Mouse (Mus musculus) CH12.LX (cell line): ENCODE measurements at regions not wholly inside any gene's neighbourhood (a gene's known extent, or its start where the extent isn't known, plus 50 kb on each side); places are given as distances from the start of the nearest gene placed in this dataset.

ENCODE experiments used
- DNase-seq: peaks from one replicate; pipeline ENCODE4 v3.0.0-alpha.2; 2013; ENCODE audit errors: extremely low read depth
- H3K27ac ChIP-seq: 2 replicates; pipeline ENCODE4 v1.5.1; 2012; ENCODE audit warnings: low read depth, mild to moderate bottlenecking, control low read depth, moderate library complexity; ENCODE audit not compliant: insufficient read depth
- H3K27me3 ChIP-seq: replicated peaks from 2 replicates; pipeline ENCODE3; 2012; ENCODE audit warnings: inconsistent platforms
- H3K36me3 ChIP-seq, 2 experiments: replicated peaks in 1 of 2; 2 replicates each; pipeline versions ENCODE3 to v1.6.1; 2012; ENCODE audit warnings: inconsistent platforms in 1 of 2, low read length in 1 of 2, mild to moderate bottlenecking in 1 of 2, mixed read lengths in 1 of 2, moderate library complexity in 1 of 2; ENCODE audit not compliant: control insufficient read depth in 1 of 2, insufficient read depth in 1 of 2
- H3K4me1 ChIP-seq, 2 experiments: 2 replicates each; pipeline ENCODE4 v1.6.1; 2012; ENCODE audit warnings: inconsistent platforms in 1 of 2, moderate library complexity in 1 of 2; ENCODE audit not compliant: insufficient read depth in 2 of 2, control insufficient read depth in 1 of 2
- H3K4me2 ChIP-seq: 2 replicates; pipeline ENCODE4 v1.6.1; 2012; ENCODE audit warnings: low read depth, mild to moderate bottlenecking, control low read depth; ENCODE audit not compliant: poor library complexity, insufficient read depth, severe bottlenecking
- H3K4me3 ChIP-seq, 3 experiments: fragments of 150-350 bp in 1 of 3; sonication (generic) in 1 of 3; replicated peaks in 1 of 3; 2 replicates each; pipeline versions ENCODE3 to v1.5.1; 2011 to 2012; ENCODE audit warnings: low read depth in 2 of 3, low read length in 2 of 3, mild to moderate bottlenecking in 2 of 3, moderate library complexity in 2 of 3, control low read depth in 1 of 3, improper control_type of control experiment in 1 of 3, inconsistent platforms in 1 of 3, mixed read lengths in 1 of 3; ENCODE audit not compliant: poor library complexity in 1 of 3
- H3K79me2 ChIP-seq: replicated peaks from 2 replicates; pipeline ENCODE4 v1.6.1; 2012; ENCODE audit warnings: mild to moderate bottlenecking, moderate library complexity; ENCODE audit not compliant: control insufficient read depth, poor library complexity, insufficient read depth, severe bottlenecking; ENCODE audit errors: extremely low read depth
- H3K9ac ChIP-seq: 2 replicates; pipeline ENCODE4 v1.6.1; 2012; ENCODE audit warnings: low read depth, mild to moderate bottlenecking, control low read depth, moderate library complexity; ENCODE audit not compliant: insufficient read depth
- H3K9me3 ChIP-seq: replicated peaks from 2 replicates; pipeline ENCODE3; 2012; ENCODE audit warnings: low read length, inconsistent platforms, mixed read lengths
- CHD1 ChIP-seq: IDR thresholded peaks from 2 replicates; pipeline ENCODE4 v1.6.1; 2012; ENCODE audit warnings: low read depth, low read length, improper control_type of control experiment, inconsistent platforms
- CHD2 ChIP-seq: IDR thresholded peaks from 2 replicates; pipeline ENCODE4 v1.6.1; 2011; ENCODE audit warnings: low read length, improper control_type of control experiment
- CTCF ChIP-seq, 2 experiments: IDR thresholded peaks in 1 of 2; conservative IDR thresholded peaks in 1 of 2; 2 replicates each; pipeline ENCODE4 v1.5.1; 2011 to 2012; ENCODE audit warnings: low read depth in 2 of 2, low read length in 2 of 2, improper control_type of control experiment in 1 of 2, inconsistent platforms in 1 of 2, mild to moderate bottlenecking in 1 of 2, moderate library complexity in 1 of 2
- ELF1 ChIP-seq: IDR thresholded peaks from 2 replicates; pipeline ENCODE4 v1.6.1; 2014; ENCODE audit warnings: low read depth, mild to moderate bottlenecking, inconsistent platforms, low read length, improper control_type of control experiment
- EP300 ChIP-seq: IDR thresholded peaks from 2 replicates; pipeline ENCODE4 v1.6.1; 2011; ENCODE audit warnings: low read length, improper control_type of control experiment
- ETS1 ChIP-seq: conservative IDR thresholded peaks from 2 replicates; pipeline ENCODE4 v1.6.1; 2012; ENCODE audit warnings: low read depth, mild to moderate bottlenecking, inconsistent platforms, low read length, improper control_type of control experiment, moderate library complexity
- GABPA ChIP-seq: IDR thresholded peaks from 2 replicates; pipeline ENCODE4 v1.6.1; 2012; ENCODE audit warnings: low read depth, low read length, improper control_type of control experiment, inconsistent platforms; ENCODE audit not compliant: insufficient replicate concordance
- HCFC1 ChIP-seq: IDR thresholded peaks from 2 replicates; pipeline ENCODE4 v1.6.1; 2012; ENCODE audit warnings: low read depth, mild to moderate bottlenecking, inconsistent platforms, low read length, improper control_type of control experiment
- IRF4 ChIP-seq: IDR thresholded peaks from 2 replicates; pipeline ENCODE4 v1.6.1; 2014; ENCODE audit warnings: low read depth, mild to moderate bottlenecking, inconsistent platforms, low read length, improper control_type of control experiment
- KAT2A ChIP-seq: IDR thresholded peaks from 2 replicates; pipeline ENCODE4 v1.6.1; 2012; ENCODE audit warnings: low read length, improper control_type of control experiment, inconsistent platforms; ENCODE audit not compliant: insufficient replicate concordance
- MAZ ChIP-seq: IDR thresholded peaks from 2 replicates; pipeline ENCODE4 v1.6.1; 2012; ENCODE audit warnings: low read depth, mild to moderate bottlenecking, inconsistent platforms, low read length, improper control_type of control experiment, moderate library complexity
- MEF2A ChIP-seq: IDR thresholded peaks from 2 replicates; pipeline ENCODE4 v1.6.1; 2014; ENCODE audit warnings: low read depth, mild to moderate bottlenecking, inconsistent platforms, low read length, improper control_type of control experiment, borderline replicate concordance
- MXI1 ChIP-seq: IDR thresholded peaks from 2 replicates; pipeline ENCODE4 v1.6.1; 2011; ENCODE audit warnings: mild to moderate bottlenecking, low read depth, low read length, improper control_type of control experiment
- MYC ChIP-seq: IDR thresholded peaks from 2 replicates; pipeline ENCODE4 v1.6.1; 2011; ENCODE audit warnings: low read depth, mild to moderate bottlenecking, improper control_type of control experiment, low read length
- PAX5 ChIP-seq: IDR thresholded peaks from 2 replicates; pipeline ENCODE4 v1.6.1; 2012; ENCODE audit warnings: low read length, inconsistent platforms, mixed read lengths
- RAD21 ChIP-seq: IDR thresholded peaks from 2 replicates; pipeline ENCODE4 v1.6.1; 2011; ENCODE audit warnings: low read depth, mild to moderate bottlenecking, low read length, improper control_type of control experiment, moderate library complexity
- SIN3A ChIP-seq: IDR thresholded peaks from 2 replicates; pipeline ENCODE4 v1.6.1; 2012; ENCODE audit warnings: low read length, improper control_type of control experiment, inconsistent platforms
- SMC3 ChIP-seq: IDR thresholded peaks from 2 replicates; pipeline ENCODE4 v1.6.1; 2011; ENCODE audit warnings: low read depth, low read length, improper control_type of control experiment
- TBP ChIP-seq: conservative IDR thresholded peaks from 2 replicates; pipeline ENCODE4 v1.6.1; 2011; ENCODE audit warnings: low read depth, low read length, improper control_type of control experiment
- UBTF ChIP-seq: IDR thresholded peaks from 2 replicates; pipeline ENCODE4 v1.6.1; 2012; ENCODE audit warnings: low read depth, mild to moderate bottlenecking, inconsistent platforms, low read length, improper control_type of control experiment, moderate library complexity
- USF1 ChIP-seq: IDR thresholded peaks from 2 replicates; pipeline ENCODE4 v1.6.1; 2014; ENCODE audit warnings: low read depth, mild to moderate bottlenecking, inconsistent platforms, low read length, improper control_type of control experiment
- USF2 ChIP-seq: conservative IDR thresholded peaks from 2 replicates; pipeline ENCODE4 v1.6.1; 2011; ENCODE audit warnings: low read depth, low read length, improper control_type of control experiment
- ZNF384 ChIP-seq: IDR thresholded peaks from 2 replicates; pipeline ENCODE4 v1.6.1; 2012; ENCODE audit warnings: low read depth, low read length, improper control_type of control experiment, inconsistent platforms
- dilution Hi-C: fragments of 300-500 bp; cut with MboI; formaldehyde crosslinking; loops from 2 replicates; pipeline ENCODE4 v1.14.3; 2020; ENCODE audit warnings: low sequenced_read_pairs; ENCODE audit not compliant: extremely low pct_unique_long_range_greater_than_20kb, extremely low pct_ligation_motif_present
- in situ Hi-C: fragments of 300-500 bp; cut with MboI; formaldehyde crosslinking; loops from 3 replicates; pipeline ENCODE4 v1.14.3; 2019; ENCODE audit warnings: low sequenced_read_pairs, low pct_ligation_motif_present, low pct_unique_long_range_greater_than_20kb, mixed read lengths

DNA sequence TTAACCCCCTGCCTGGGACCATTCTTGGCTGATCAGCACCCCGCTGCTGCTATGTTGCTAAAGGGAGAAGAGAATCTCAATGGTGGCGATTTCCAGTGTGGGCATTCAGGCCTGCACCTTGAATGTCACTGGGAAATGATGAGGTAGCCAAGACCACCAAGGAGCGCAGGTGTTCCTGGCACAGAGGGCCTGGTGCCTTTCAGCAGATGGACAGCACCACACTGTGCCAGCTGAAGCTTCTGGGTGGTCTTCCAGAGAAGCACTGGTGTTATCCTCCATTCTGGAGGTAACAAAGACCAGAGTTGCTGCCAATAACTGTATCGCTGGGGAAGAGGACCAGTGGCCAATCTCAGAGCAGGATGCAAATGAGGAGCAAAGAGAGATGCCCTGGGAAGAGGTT lies 338.5 kb downstream of the Lmo4 start:
- no peaks in the 10 kb centered on the region for H3K36me3 ChIP-seq
- H3K9ac ChIP-seq, result no peak overlapping the region
- TF ChIP-seq SIN3A, result no peak
- no peak for TF ChIP-seq MXI1
- TF ChIP-seq CHD1, result no peak
- no peak for TF ChIP-seq IRF4
- no peak for TF ChIP-seq SMC3
- TF ChIP-seq EP300, result no peak
- no peak for TF ChIP-seq UBTF
- no peak for TF ChIP-seq PAX5
- no peak for TF ChIP-seq CHD2
- TF ChIP-seq USF1, result no peak
- TF ChIP-seq CTCF (conservative IDR thresholded peaks at IDR 0.05 in 1 of 2, IDR thresholded peaks at IDR 0.05 in 1 of 2; ENCODE audit: low read depth in 2 of 2, low read length in 2 of 2), result no peak
- TF ChIP-seq MAZ, result no peak
- TF ChIP-seq USF2, result no peak
- no peak for TF ChIP-seq RAD21
- no peak for TF ChIP-seq ELF1
- no peaks in the 10 kb centered on the region for H3K9me3 ChIP-seq
- no peak overlapping the region for H3K27ac ChIP-seq
- no peaks in the 10 kb centered on the region for H3K79me2 ChIP-seq
- no peak overlapping the region for H3K4me2 ChIP-seq
- DNase-seq, result no peak
- H3K4me3 ChIP-seq, result no peak overlapping the region
- dilution Hi-C loops, result no loop called here
- H3K4me1 ChIP-seq, result peaks cover 0 to 3% of the 10 kb centered on the region in 2 experiments; a peak in 1 of 4 replicates
- no peaks in the 10 kb centered on the region for H3K27me3 ChIP-seq
- in situ Hi-C loops, result no loop called here

DNA sequence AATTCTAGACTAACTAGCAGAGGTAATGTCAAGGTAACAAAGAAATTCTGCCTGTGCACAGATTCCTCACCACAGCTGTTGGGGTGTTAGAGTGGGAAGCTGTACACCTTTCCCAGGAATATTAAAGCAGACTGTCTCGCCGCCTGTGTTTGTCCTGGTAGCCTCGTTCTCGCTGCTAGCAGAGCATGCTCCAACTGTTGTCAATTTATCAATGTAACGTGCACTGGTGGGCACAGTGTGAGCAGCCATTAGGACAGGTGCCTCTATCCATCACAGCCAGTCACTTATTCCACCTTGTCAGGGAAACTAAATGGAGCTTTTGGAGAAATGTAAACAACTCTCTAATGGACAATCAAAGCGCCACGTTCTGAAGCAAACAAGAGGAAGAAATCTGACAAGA lies 339.4 kb downstream of the Lmo4 start:
- Histone ChIP-seq H3K4me2 (no peak overlapping the region), H3K4me1 (peaks cover 0 to 3% of the 10 kb centered on the region in 2 experiments; a peak in 1 of 4 replicates)
- dilution Hi-C loops, result no loop called here
- TF ChIP-seq TBP (no peak), GABPA (no peak), IRF4 (no peak), HCFC1 (no peak), ZNF384 (no peak), KAT2A (no peak), MEF2A (no peak), UBTF (no peak), ELF1 (no peak), MYC (no peak), CHD2 (no peak), ETS1 (no peak)
- TF ChIP-seq, all 38 proteins: peak for 0
- Histone ChIP-seq H3K9ac (no peak overlapping the region), H3K79me2 (no peaks in the 10 kb centered on the region), H3K36me3 (no peaks in the 10 kb centered on the region), H3K27me3 (no peaks in the 10 kb centered on the region), H3K4me3 (no peak overlapping the region), H3K27ac (no peak overlapping the region), H3K9me3 (no peaks in the 10 kb centered on the region)
- in situ Hi-C loops, result no loop called here
- DNase-seq, result no peak
